Mouse (Mus musculus) limb, embryonic 14.5 days (tissue): ENCODE measurements around the gene BC052040. TPM values are rescaled to one million over a fixed set of nuclear protein-coding genes. Genes with fewer than 3 reads are reported as not detected.

Experiments
- ATAC-seq: fragments of 200-750 bp; cut with Nextera tagmentation; 2 replicates; pipeline ENCODE4 v1.8.0; 2017; ENCODE audit warnings: low read depth, moderate number of reproducible peaks, moderate TSS enrichment; ENCODE audit not compliant: low FRiP score
- DNase-seq: peaks from one replicate; pipeline ENCODE4 v3.0.0-alpha.2; 2015; ENCODE audit warnings: low spot score
- H3K27ac ChIP-seq: fragments of 300-500 bp; sonication (generic); replicated peaks from 2 replicates; pipeline ENCODE4 v1.5.1; 2014; ENCODE audit warnings: low read depth, mild to moderate bottlenecking, low read length, moderate library complexity, mixed read lengths
- H3K27me3 ChIP-seq: fragments of 300-500 bp; sonication (generic); 2 replicates; pipeline ENCODE4 v1.6.1; 2014; ENCODE audit warnings: low read length, mixed read lengths; ENCODE audit not compliant: control insufficient read depth, insufficient read depth
- H3K36me3 ChIP-seq: fragments of 300-500 bp; sonication (generic); 2 replicates; pipeline ENCODE4 v1.6.1; 2014; ENCODE audit warnings: mild to moderate bottlenecking, low read length, moderate library complexity, mixed read lengths; ENCODE audit not compliant: control insufficient read depth, insufficient read depth
- H3K4me1 ChIP-seq: fragments of 300-500 bp; sonication (generic); 2 replicates; pipeline ENCODE4 v1.6.1; 2014; ENCODE audit warnings: antibody characterized with exemption, low read length, mixed read lengths; ENCODE audit not compliant: control insufficient read depth, insufficient read depth
- H3K4me2 ChIP-seq: fragments of 300-500 bp; sonication (generic); replicated peaks from 2 replicates; pipeline ENCODE4 v1.6.1; 2014; ENCODE audit warnings: low read depth, mild to moderate bottlenecking, low read length, moderate library complexity; ENCODE audit not compliant: severe bottlenecking
- H3K4me3 ChIP-seq: fragments of 300-500 bp; sonication (generic); replicated peaks from 2 replicates; pipeline ENCODE4 v1.5.1; 2014; ENCODE audit warnings: low read length
- H3K9ac ChIP-seq: fragments of 300-500 bp; sonication (generic); 2 replicates; pipeline ENCODE4 v1.6.1; 2014; ENCODE audit warnings: mild to moderate bottlenecking, low read depth, low read length, moderate library complexity; ENCODE audit not compliant: severe bottlenecking
- H3K9me3 ChIP-seq: fragments of 300-500 bp; sonication (generic); 2 replicates; pipeline ENCODE4 v1.6.1; 2016; ENCODE audit warnings: low read length; ENCODE audit not compliant: control insufficient read depth
- POLR2A ChIP-seq: fragments of 200-500 bp; IDR thresholded peaks from 2 replicates; pipeline ENCODE4 v1.8.0; 2012; ENCODE audit warnings: inconsistent platforms, mild to moderate bottlenecking, moderate library complexity, borderline replicate concordance; ENCODE audit not compliant: insufficient read depth, insufficient read length; ENCODE audit errors: extremely low read depth
- WGBS: fragments of 180-500 bp; shearing (Covaris S2); extraction: QIAGEN DNeasy Blood & Tissue Kit; methylation state at CpG from one replicate; pipeline ENCODE4 v1.1.7; 2014; 5-methylcytosine and 5-hydroxymethylcytosine counted together
- polyA plus RNA-seq, 2 experiments: library from polyadenylated mRNA; depleted of rRNA in 1 of 2; stranded (reverse) in 1 of 2; unstranded in 1 of 2; fragments of >200 nt; fragmentation: Nextera tagmentation in 1 of 2; extraction: Ambion mirVana in 1 of 2; gene quantifications; 2 replicates each; pipeline versions ENCODE4 v1.2.1 to v1.2.3; 2012 to 2014

The BC052040 gene
- polyA plus RNA-seq, 2 experiments = 7.9 to 8.1 TPM

GRCm38 (mm10) chr2:115725503-115725902 is 144.0 kb downstream of the BC052040 start:
- Histone ChIP-seq H3K27me3 (no peaks in the 10 kb centered on the region), H3K4me1 (no peaks in the 10 kb centered on the region), H3K4me3 (no peak overlapping the region), H3K9me3 (no peaks in the 10 kb centered on the region; the same call in 1 of the 2 replicates), H3K9ac (no peak overlapping the region), H3K4me2 (no peak overlapping the region), H3K36me3 (peaks cover 3% of the 10 kb centered on the region; the same call in 1 of the 2 replicates), H3K27ac (no peak overlapping the region)
- no peak for TF ChIP-seq POLR2A
- ATAC-seq = no peak
- no peak for DNase-seq
- 42% methylated on average over 6 of the region's 6 CpGs for WGBS

- no peak for ATAC-seq
These were observed 144.4 kb downstream of the BC052040 start for GRCm38 (mm10) chr2:115725926-115726325.

GRCm38 (mm10) chr2:115726806-115727205 is 145.3 kb downstream of the BC052040 start:
- no peak overlapping the region for H3K27ac ChIP-seq
- no peaks in the 10 kb centered on the region for H3K4me1 ChIP-seq
- ATAC-seq (no peak), DNase-seq (no peak)
- H3K4me2 ChIP-seq = no peak overlapping the region
- no peak overlapping the region for H3K4me3 ChIP-seq
- no peak for TF ChIP-seq POLR2A
- H3K9me3 ChIP-seq = no peaks in the 10 kb centered on the region
- peaks cover 3% of the 10 kb centered on the region; the same call in 1 of the 2 replicates for H3K36me3 ChIP-seq
- WGBS = 63% methylated on average over 5 of the region's 5 CpGs
- H3K9ac ChIP-seq = no peak overlapping the region
- no peaks in the 10 kb centered on the region for H3K27me3 ChIP-seq

More at GRCm38 (mm10) chr2:115725926-115726325, 144.4 kb downstream of the BC052040 start:
- Histone ChIP-seq H3K27ac (no peak overlapping the region), H3K36me3 (peaks cover 3% of the 10 kb centered on the region; the same call in 1 of the 2 replicates), H3K9me3 (no peaks in the 10 kb centered on the region), H3K9ac (no peak overlapping the region), H3K4me1 (no peaks in the 10 kb centered on the region), H3K4me3 (no peak overlapping the region), H3K27me3 (no peaks in the 10 kb centered on the region), H3K4me2 (no peak overlapping the region)
- 29% methylated on average over 6 of the region's 6 CpGs for WGBS
- no peak for TF ChIP-seq POLR2A
- no peak for DNase-seq

GRCm38 (mm10) chr2:115728627-115729026 is 147.1 kb downstream of the BC052040 start:
- no peak overlapping the region for H3K27ac ChIP-seq
- DNase-seq (no peak), ATAC-seq (no peak)
- H3K4me3 ChIP-seq = no peak overlapping the region
- no peak for TF ChIP-seq POLR2A
- no peaks in the 10 kb centered on the region for H3K27me3 ChIP-seq
- no peak overlapping the region for H3K4me2 ChIP-seq
- WGBS = 84% methylated on average over 6 of the region's 6 CpGs
- no peak overlapping the region for H3K9ac ChIP-seq
- H3K9me3 ChIP-seq = no peaks in the 10 kb centered on the region
- peaks cover 6% of the 10 kb centered on the region; the same call in 1 of the 2 replicates for H3K4me1 ChIP-seq
- peaks cover 3% of the 10 kb centered on the region; the same call in 1 of the 2 replicates for H3K36me3 ChIP-seq

GRCm38 (mm10) chr2:115730502-115730901 is 149.0 kb downstream of the BC052040 start:
- WGBS = 78% methylated on average over 6 of the region's 6 CpGs
- ATAC-seq (no peak), DNase-seq (no peak)
- Histone ChIP-seq H3K9ac (no peak overlapping the region), H3K27ac (no peak overlapping the region), H3K27me3 (no peaks in the 10 kb centered on the region), H3K36me3 (peaks cover 3% of the 10 kb centered on the region; the same call in 1 of the 2 replicates), H3K4me2 (no peak overlapping the region), H3K4me1 (peaks cover 10% of the 10 kb centered on the region), H3K4me3 (no peak overlapping the region), H3K9me3 (no peaks in the 10 kb centered on the region)
- TF ChIP-seq POLR2A = no peak
